Mouse (Mus musculus): ENCODE results near the gene Wdr45. TPM values are rescaled to one million over a fixed set of nuclear protein-coding genes. Genes with fewer than 3 reads are reported as not detected.
"Not testable (repeated sequence)": the region's sequence is repeated elsewhere in the genome, so short reads cannot be mapped to it uniquely, and the experiment has no call there.

The Wdr45 gene
- polyA plus RNA-seq, 1 experiment from 2014 or later, result 16.0 TPM

DNA sequence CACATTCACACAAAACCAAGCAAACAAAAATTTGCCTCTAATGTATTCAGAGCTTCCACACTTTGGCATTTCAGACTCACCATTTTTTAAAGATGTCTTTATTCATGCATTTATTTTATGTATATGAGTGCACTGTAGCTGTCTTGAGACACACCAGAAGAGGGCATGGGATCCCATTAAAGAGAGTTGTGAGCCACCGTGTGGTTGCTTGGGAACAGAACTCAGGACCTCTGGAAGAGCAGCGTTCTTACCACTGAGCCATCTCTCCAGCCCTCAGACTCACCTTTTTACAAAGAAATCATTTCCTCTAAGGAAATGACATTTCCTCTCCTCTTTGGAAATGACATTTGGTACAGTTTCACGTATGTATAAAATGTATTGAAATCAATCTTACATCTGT lies 35.1 kb upstream of the Wdr45 start:
- no peak overlapping the region for H3K27ac ChIP-seq (replicated peaks)
- H3K27me3 ChIP-seq, result 0 out of 2 replicates have a peak, but pooled peaks cover 4% of the 10 kb centered on the region
- H3K4me1 ChIP-seq (replicated peaks), result peaks cover 16% of the 10 kb centered on the region
- H3K4me3 ChIP-seq (replicated peaks), result no peak overlapping the region
- no peaks in the 10 kb centered on the region for H3K9me3 ChIP-seq (replicated peaks)
- no peak overlapping the region for H3K9ac ChIP-seq
- no peak overlapping the region for H3K4me2 ChIP-seq
- WGBS (ENCODE audit: insufficient replicate concordance), result 27% methylated on average over 3 of the region's 3 CpGs
- no peaks in the 10 kb centered on the region for H3K36me3 ChIP-seq (replicated peaks)
- no peak for ATAC-seq (ENCODE audit: insufficient read depth)

DNA sequence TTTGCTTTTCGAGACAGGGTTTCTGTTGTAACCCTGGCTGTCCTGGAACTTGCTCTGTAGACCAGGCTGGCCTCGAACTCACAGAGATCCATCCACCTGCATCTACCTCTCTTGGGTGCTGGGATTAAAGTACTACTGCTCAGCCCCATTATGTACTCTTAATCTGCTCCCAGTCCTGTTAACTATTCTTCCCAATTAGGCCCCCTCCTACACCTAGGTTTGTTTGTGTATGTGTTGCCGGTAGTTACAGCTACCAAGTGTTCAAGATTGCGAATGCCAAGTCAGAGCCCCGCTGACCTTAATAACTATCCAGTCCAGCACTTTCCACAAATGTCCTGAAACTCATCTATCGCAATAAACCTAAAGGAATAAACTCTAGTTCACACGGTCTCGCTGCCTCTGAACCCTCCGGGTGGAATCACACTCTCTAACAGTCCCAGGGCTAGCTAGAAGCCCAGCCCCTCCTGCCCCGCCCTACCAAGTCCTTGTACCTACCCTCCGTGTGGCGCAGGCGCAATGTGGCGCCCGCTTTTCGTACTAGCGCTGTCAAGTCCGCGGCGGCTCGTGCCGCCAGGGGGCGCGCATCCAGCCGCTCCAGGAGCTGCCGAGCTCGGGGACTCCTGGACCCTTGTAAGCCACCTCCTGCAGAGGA lies 34.6 kb upstream of the Wdr45 start:
- Histone ChIP-seq H3K27ac (replicated peaks) (no peak overlapping the region), H3K4me1 (replicated peaks) (peaks cover 11% of the 10 kb centered on the region), H3K27me3 (0 out of 2 replicates have a peak, but pooled peaks cover 4% of the 10 kb centered on the region), H3K9ac (no peak overlapping the region), H3K9me3 (replicated peaks) (no peaks in the 10 kb centered on the region), H3K36me3 (replicated peaks) (no peaks in the 10 kb centered on the region), H3K4me2 (peak overlapping the region; percentile 61), H3K4me3 (replicated peaks) (peak overlapping the region; percentile 30)
- WGBS (ENCODE audit: insufficient replicate concordance), result 12% methylated on average over 27 of the region's 27 CpGs
- ATAC-seq (ENCODE audit: insufficient read depth), result peak; percentile 90

DNA sequence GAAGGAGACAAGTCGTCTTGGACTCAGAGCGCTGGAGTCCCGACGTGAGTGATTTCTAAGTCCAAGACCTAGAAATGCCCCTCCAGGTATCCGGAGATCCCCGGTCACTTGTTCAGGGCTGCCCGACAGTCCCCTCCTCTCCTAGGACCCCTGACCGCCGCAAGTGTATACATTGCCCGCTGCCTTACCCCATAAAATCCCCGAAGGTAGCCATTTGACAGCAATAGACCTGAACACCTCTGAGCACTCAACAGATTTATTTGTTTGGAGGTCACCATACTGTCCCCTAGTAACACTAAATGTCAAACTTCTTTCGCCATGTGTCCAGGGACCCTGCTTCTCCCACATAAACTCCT lies 34.1 kb upstream of the Wdr45 start:
- Histone ChIP-seq H3K27me3 (0 out of 2 replicates have a peak, but pooled peaks cover under 1% of the 10 kb centered on the region), H3K27ac (replicated peaks) (no peak overlapping the region), H3K9ac (no peak overlapping the region), H3K9me3 (replicated peaks) (no peaks in the 10 kb centered on the region), H3K4me1 (replicated peaks) (peaks cover 7% of the 10 kb centered on the region), H3K4me2 (peak overlapping the region; percentile 61), H3K4me3 (replicated peaks) (peak overlapping the region; percentile 30), H3K36me3 (replicated peaks) (no peaks in the 10 kb centered on the region)
- 27% methylated on average over 12 of the region's 12 CpGs for WGBS (ENCODE audit: insufficient replicate concordance)
- peak; percentile 25; the same call in 1 of the 2 replicates for ATAC-seq (ENCODE audit: insufficient read depth)

GRCm38 (mm10) chrX:7680864-7681263 lies 33.3 kb upstream of the Wdr45 start, which contains the start of gene Magix:
Gene Magix (minus strand): TSS chrX:7681251.
- Histone ChIP-seq H3K4me3 (replicated peaks) (peak within 1 kb of the TSS; percentile 30; the same call in 1 of the 2 replicates), H3K27ac (replicated peaks) (no peak within 1 kb of the TSS), H3K27me3 (no peaks in the 10 kb centered on the region), H3K4me2 (peak within 1 kb of the TSS; percentile 61), H3K9me3 (replicated peaks) (no peaks in the 10 kb centered on the region), H3K36me3 (replicated peaks) (no peaks in the 10 kb centered on the region), H3K9ac (no peak within 1 kb of the TSS), H3K4me1 (replicated peaks) (peaks cover 7% of the 10 kb centered on the region)
- no peak for ATAC-seq (ENCODE audit: insufficient read depth)
- 64% methylated on average over 14 of the region's 14 CpGs for WGBS (ENCODE audit: insufficient replicate concordance)

DNA sequence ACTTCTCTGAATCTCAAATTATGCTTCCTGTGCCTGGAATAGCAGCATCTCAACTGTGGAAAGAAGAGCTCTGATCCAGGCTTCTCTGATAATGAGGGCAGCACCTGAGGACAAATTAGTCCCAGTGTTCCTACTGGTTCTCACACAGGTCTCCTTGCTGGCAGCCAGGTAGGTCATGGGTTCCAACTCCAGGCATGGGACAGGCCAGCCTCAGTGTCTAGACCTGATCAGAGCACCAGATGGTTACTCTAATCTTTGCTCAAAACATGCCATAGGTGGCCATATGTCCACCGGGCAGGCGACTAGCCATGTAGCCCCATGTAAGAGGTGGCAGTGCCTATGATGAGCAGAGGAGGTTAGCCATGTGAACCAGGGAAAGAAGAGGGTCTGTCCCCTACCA lies 25.8 kb upstream of the Wdr45 start:
- Histone ChIP-seq H3K4me1 (replicated peaks) (no peaks in the 10 kb centered on the region), H3K9ac (no peak overlapping the region), H3K4me3 (replicated peaks) (no peak overlapping the region), H3K36me3 (replicated peaks) (no peaks in the 10 kb centered on the region), H3K4me2 (no peak overlapping the region), H3K9me3 (replicated peaks) (no peaks in the 10 kb centered on the region), H3K27me3 (no peaks in the 10 kb centered on the region), H3K27ac (replicated peaks) (no peak overlapping the region)
- no peak for ATAC-seq (ENCODE audit: insufficient read depth)
- WGBS (ENCODE audit: insufficient replicate concordance), result 79% methylated on average over 2 of the region's 2 CpGs

GRCm38 (mm10) chrX:7690486-7690885 lies 23.6 kb upstream of the Wdr45 start:
- no peak overlapping the region for H3K4me3 ChIP-seq (replicated peaks)
- no peak overlapping the region for H3K9ac ChIP-seq
- no peaks in the 10 kb centered on the region for H3K4me1 ChIP-seq (replicated peaks)
- no peak overlapping the region for H3K27ac ChIP-seq (replicated peaks)
- WGBS (ENCODE audit: insufficient replicate concordance), result 45% methylated on average over 3 of the region's 3 CpGs
- no peaks in the 10 kb centered on the region for H3K36me3 ChIP-seq (replicated peaks)
- H3K27me3 ChIP-seq, result no peaks in the 10 kb centered on the region
- no peaks in the 10 kb centered on the region for H3K9me3 ChIP-seq (replicated peaks)
- no peak overlapping the region for H3K4me2 ChIP-seq
- ATAC-seq (ENCODE audit: insufficient read depth), result no peak

DNA sequence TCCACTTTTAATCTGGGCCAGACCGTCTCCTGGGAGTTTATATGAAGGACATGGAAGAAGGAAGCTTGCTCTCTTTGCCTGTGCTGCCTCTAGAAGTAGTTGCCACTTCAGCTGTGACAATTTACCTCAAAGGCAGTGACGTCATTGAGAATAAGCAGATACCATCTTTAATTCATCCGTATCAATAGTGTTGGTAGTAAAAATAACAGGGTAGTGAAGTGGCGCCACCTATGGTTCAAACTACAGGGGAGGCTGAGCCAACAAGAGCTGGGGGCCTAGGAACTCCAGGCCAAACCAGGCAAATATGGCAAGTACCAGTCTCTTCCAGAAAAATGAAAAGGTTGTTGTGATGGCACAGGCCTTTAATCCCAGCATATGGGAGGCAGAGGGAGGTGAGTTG lies 21.3 kb upstream of the Wdr45 start:
- H3K27ac ChIP-seq (replicated peaks), result no peak overlapping the region
- ATAC-seq (ENCODE audit: insufficient read depth), result no peak
- H3K9me3 ChIP-seq (replicated peaks), result no peaks in the 10 kb centered on the region
- peaks cover under 1% of the 10 kb centered on the region; the same call in 1 of the 2 replicates for H3K4me1 ChIP-seq (replicated peaks)
- H3K4me2 ChIP-seq, result no peak overlapping the region
- H3K4me3 ChIP-seq (replicated peaks), result no peak overlapping the region
- WGBS (ENCODE audit: insufficient replicate concordance), result 29% methylated on average over 4 of the region's 4 CpGs
- H3K9ac ChIP-seq, result no peak overlapping the region
- H3K36me3 ChIP-seq (replicated peaks), result no peaks in the 10 kb centered on the region
- no peaks in the 10 kb centered on the region for H3K27me3 ChIP-seq

DNA sequence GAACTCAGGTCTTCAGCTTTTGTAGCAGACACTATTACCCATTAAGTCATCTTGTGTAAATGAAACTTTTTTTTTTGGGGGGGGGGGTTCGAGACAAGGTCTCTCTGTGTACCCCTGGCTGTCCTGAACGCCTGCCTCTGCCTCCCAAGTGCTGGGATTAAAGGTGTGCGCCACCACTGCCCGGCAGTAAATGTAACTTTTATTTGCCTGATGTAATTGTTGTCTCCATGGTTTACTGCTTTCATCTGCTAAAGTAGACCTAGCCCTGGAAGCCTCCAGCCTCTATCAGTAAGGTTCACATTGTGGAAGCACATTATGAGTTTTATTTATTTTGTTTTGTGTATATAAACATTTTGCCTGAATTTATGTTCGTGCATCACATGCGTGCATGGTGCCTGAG lies 17.6 kb upstream of the Wdr45 start:
- Histone ChIP-seq H3K36me3 (replicated peaks) (peaks cover 21% of the 10 kb centered on the region), H3K9me3 (replicated peaks) (no peaks in the 10 kb centered on the region), H3K9ac (no peak overlapping the region), H3K4me3 (replicated peaks) (peak overlapping the region; percentile 71), H3K27me3 (no peaks in the 10 kb centered on the region), H3K4me2 (peak overlapping the region; percentile 45), H3K27ac (replicated peaks) (no peak overlapping the region), H3K4me1 (replicated peaks) (peaks cover 10% of the 10 kb centered on the region)
- WGBS (ENCODE audit: insufficient replicate concordance), result 34% methylated on average over 6 of the region's 6 CpGs
- no peak; the same call in 1 of the 2 replicates for ATAC-seq (ENCODE audit: insufficient read depth)

DNA sequence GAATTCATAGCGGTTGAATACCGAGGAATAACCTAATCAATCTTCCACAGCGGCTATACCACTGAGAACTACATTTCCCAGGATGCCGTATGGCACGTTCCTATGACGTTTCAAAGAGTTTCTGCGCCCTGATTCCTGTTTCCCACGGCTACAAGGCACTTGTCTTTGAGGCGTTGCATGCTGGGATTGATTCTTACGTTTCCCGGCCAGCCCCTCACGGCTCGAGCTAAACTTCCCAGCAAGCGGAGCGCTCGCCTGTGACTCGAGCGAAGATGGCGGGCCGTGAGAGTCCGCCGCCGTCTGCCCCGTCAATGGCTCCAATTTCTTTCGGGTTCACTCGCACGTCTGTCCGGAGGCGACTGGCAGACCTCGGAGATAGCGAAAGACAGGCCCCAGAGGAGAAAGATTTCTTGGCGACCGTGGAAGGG lies 17.2 kb upstream of the Wdr45 start, which contains the start of gene Gpkow:
Gene Gpkow (plus strand): TSS at position 178 of the 428 bp plus-strand sequence.
- peaks cover 10% of the 10 kb centered on the region for H3K4me1 ChIP-seq (replicated peaks)
- H3K27ac ChIP-seq (replicated peaks), result peak within 1 kb of the TSS; percentile 74
- 12% methylated on average over 33 of the region's 33 CpGs for WGBS (ENCODE audit: insufficient replicate concordance)
- peak within 1 kb of the TSS; percentile 69 for H3K9ac ChIP-seq
- H3K4me2 ChIP-seq, result peak within 1 kb of the TSS; percentile 68
- peaks cover 25% of the 10 kb centered on the region for H3K36me3 ChIP-seq (replicated peaks)
- no peaks in the 10 kb centered on the region for H3K27me3 ChIP-seq
- H3K4me3 ChIP-seq (replicated peaks), result peak within 1 kb of the TSS; percentile 71
- no peaks in the 10 kb centered on the region for H3K9me3 ChIP-seq (replicated peaks)
- ATAC-seq (ENCODE audit: insufficient read depth), result peak; percentile 96

DNA sequence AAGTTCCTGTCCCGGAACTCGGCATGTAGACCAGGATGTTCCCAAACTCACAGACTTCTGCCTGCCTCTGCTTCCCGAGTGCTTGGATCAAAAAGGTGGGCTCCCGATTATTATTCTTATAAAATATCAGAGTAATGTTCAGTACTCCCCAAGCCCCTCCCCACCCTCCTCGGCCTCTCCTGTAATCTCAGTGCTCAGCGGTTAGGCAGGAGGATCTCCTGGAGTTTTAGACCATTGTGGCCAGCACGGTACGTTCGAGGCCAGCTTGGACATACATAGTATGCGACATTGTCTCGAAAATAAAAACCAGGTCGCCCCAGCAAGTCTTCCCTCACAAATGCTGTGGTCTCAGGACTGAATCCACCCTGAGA lies 384 bp upstream of the Wdr45 start:
- WGBS (ENCODE audit: insufficient replicate concordance), result 15% methylated on average over 6 of the region's 12 CpGs
- not testable (repeated sequence) for H3K27me3 ChIP-seq; H3K9ac ChIP-seq; H3K9me3 ChIP-seq (replicated peaks); H3K36me3 ChIP-seq (replicated peaks); H3K4me1 ChIP-seq (replicated peaks)
- Histone ChIP-seq H3K27ac (replicated peaks) (0 out of 2 replicates have a peak overlapping the region, but pooled peaks have one; percentile 24), H3K4me3 (replicated peaks) (peak overlapping the region; percentile 55), H3K4me2 (peak overlapping the region; percentile 65)
- peak; percentile 19 for ATAC-seq (ENCODE audit: insufficient read depth)

DNA sequence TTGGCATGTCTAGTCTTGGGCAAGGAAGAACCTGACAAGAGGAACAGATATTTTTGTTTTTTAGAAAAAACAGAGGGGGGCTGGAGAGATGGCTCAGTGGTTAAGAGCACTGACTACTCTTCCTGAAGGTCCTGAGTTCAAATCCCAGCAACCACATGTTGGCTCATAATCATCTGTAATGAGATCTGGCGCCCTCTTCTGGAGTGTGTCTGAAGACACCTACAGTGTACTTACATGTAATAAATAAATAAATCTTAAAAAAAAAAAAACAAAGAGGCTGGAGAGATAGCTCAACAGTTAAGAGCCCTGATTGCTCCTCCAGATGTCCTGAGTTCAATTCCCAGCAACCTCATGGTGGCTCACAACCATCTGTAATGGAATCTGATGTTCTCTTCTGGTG lies 1.9 kb downstream of the Wdr45 start:
- H3K9ac ChIP-seq; H3K4me1 ChIP-seq (replicated peaks); H3K4me3 ChIP-seq (replicated peaks); ATAC-seq (ENCODE audit: insufficient read depth); H3K4me2 ChIP-seq; H3K9me3 ChIP-seq (replicated peaks); H3K27me3 ChIP-seq; H3K27ac ChIP-seq (replicated peaks); H3K36me3 ChIP-seq (replicated peaks): not testable (repeated sequence)
- WGBS (ENCODE audit: insufficient replicate concordance), result 24% methylated on average over 1 of the region's 1 CpGs

Measured in liver, embryonic 15.5 days (tissue).